Mouse (Mus musculus) neural tube, embryonic 15.5 days (tissue): ENCODE measurements around the gene Speer4b. TPM values are rescaled to one million over a fixed set of nuclear protein-coding genes. Genes with fewer than 3 reads are reported as not detected.
"Not testable (repeated sequence)": the region's sequence is repeated elsewhere in the genome, so short reads cannot be mapped to it uniquely, and the experiment has no call there.

Source experiments
- ATAC-seq: fragments of 200-750 bp; cut with Nextera tagmentation; 2 replicates; pipeline ENCODE4 v1.8.0; 2017; ENCODE audit warnings: mild to moderate bottlenecking, moderate TSS enrichment, moderate library complexity; ENCODE audit not compliant: low FRiP score
- H3K27ac ChIP-seq: fragments of 300-500 bp; sonication (generic); replicated peaks from 2 replicates; pipeline ENCODE4 v1.5.1; 2015; ENCODE audit warnings: mild to moderate bottlenecking, inconsistent platforms
- H3K27me3 ChIP-seq: fragments of 300-500 bp; sonication (generic); replicated peaks from 2 replicates; pipeline ENCODE4 v1.6.1; 2015; ENCODE audit warnings: inconsistent platforms
- H3K36me3 ChIP-seq: fragments of 300-500 bp; sonication (generic); 2 replicates; pipeline ENCODE4 v1.6.1; 2015; ENCODE audit warnings: inconsistent platforms
- H3K4me1 ChIP-seq: fragments of 300-500 bp; sonication (generic); 2 replicates; pipeline ENCODE4 v1.6.1; 2015; ENCODE audit warnings: inconsistent platforms
- H3K4me2 ChIP-seq: fragments of 300-500 bp; sonication (generic); 2 replicates; pipeline ENCODE4 v1.6.1; 2015; ENCODE audit warnings: inconsistent platforms, mild to moderate bottlenecking, moderate library complexity
- H3K4me3 ChIP-seq: fragments of 300-500 bp; sonication (generic); replicated peaks from 2 replicates; pipeline ENCODE4 v1.5.1; 2015; ENCODE audit warnings: mild to moderate bottlenecking, inconsistent platforms
- H3K9ac ChIP-seq: fragments of 300-500 bp; sonication (generic); replicated peaks from 2 replicates; pipeline ENCODE4 v1.6.1; 2015; ENCODE audit warnings: mild to moderate bottlenecking, inconsistent platforms
- H3K9me3 ChIP-seq: fragments of 300-500 bp; sonication (generic); replicated peaks from 2 replicates; pipeline ENCODE4 v1.6.1; 2016; ENCODE audit warnings: inconsistent platforms
- WGBS: fragments of 180-500 bp; shearing (Covaris S2); methylation state at CpG from one replicate; pipeline ENCODE4 v1.1.7; 2015; ENCODE audit warnings: mixed read lengths; 5-methylcytosine and 5-hydroxymethylcytosine counted together
- polyA plus RNA-seq: library from polyadenylated mRNA; unstranded; fragments of >200 nt; fragmentation: Nextera tagmentation; extraction: Ambion mirVana; gene quantifications from 2 replicates; pipeline ENCODE4 v1.2.1, GENCODE M21; 2015

Speer4b gene
- polyA plus RNA-seq = 0.78 and 0.87 TPM in 2 replicates

GRCm38 (mm10) chr5:27501338-27501737, at the start of gene Speer4b:
Speer4b (minus strand) TSS chr5:27501438.
- not testable (repeated sequence) for ATAC-seq, H3K9ac ChIP-seq, H3K9me3 ChIP-seq, H3K36me3 ChIP-seq, H3K27me3 ChIP-seq, H3K4me2 ChIP-seq, H3K4me1 ChIP-seq, H3K27ac ChIP-seq, H3K4me3 ChIP-seq
- 71% methylated on average over 1 of the region's 1 CpGs for WGBS

DNA sequence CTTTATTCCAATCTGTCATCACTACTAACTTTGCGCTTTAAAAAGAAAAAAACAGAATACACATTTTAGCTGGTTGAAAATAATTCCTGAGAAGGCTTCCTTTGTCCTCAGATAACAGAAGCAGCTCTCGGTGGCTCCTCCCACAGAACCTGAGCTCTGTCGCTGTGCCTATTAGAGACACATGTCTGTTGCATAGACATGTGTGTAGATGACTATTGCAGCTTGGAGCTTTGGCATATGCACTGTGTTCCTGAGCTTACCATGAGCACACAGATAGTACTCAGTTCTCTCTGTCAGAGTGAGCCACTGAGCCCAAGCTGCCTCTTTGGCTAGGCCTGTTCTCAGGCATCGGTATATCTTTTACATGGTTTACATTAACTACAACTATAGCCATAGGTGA, 48.1 kb upstream of the Speer4b start:
- Histone ChIP-seq H3K4me1 (no peaks in the 10 kb centered on the region), H3K27me3 (no peaks in the 10 kb centered on the region), H3K36me3 (no peaks in the 10 kb centered on the region), H3K4me2 (no peak overlapping the region), H3K4me3 (no peak overlapping the region), H3K27ac (no peak overlapping the region), H3K9me3 (no peaks in the 10 kb centered on the region), H3K9ac (no peak overlapping the region)
- 92% methylated on average over 4 of the region's 4 CpGs for WGBS
- ATAC-seq = no peak

DNA sequence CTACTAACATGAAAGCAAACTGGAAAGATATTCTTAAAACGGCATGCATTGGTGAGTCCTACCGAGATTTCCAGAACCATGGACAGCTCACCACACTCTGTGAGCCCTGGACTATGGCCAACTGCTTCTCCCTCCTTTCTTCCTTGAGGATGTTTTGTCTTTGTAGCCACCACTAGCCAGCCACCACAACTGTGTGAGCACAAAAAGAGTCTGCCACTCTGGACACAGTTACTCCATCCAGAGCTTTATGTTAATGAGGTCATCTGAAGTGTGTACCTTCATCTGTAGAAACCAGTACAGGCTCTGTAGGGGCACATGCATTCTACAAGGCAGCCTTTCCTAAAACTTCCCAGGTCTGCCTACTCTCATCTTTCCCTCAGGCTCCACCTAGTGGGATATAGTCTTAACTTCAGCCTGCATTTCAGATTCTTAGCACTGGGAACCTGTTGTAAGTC, 43.6 kb upstream of the Speer4b start:
- WGBS = 6% methylated on average over 2 of the region's 2 CpGs
- ATAC-seq = peak; percentile 67
- Histone ChIP-seq H3K27ac (no peak overlapping the region), H3K4me3 (no peak overlapping the region), H3K4me2 (no peak overlapping the region), H3K27me3 (no peaks in the 10 kb centered on the region), H3K9me3 (no peaks in the 10 kb centered on the region), H3K9ac (no peak overlapping the region), H3K4me1 (no peaks in the 10 kb centered on the region), H3K36me3 (no peaks in the 10 kb centered on the region)

- H3K27me3 ChIP-seq = no peaks in the 10 kb centered on the region
- no peak overlapping the region for H3K9ac ChIP-seq
- H3K4me2 ChIP-seq = no peak overlapping the region
- H3K4me3 ChIP-seq = no peak overlapping the region
- H3K27ac ChIP-seq = no peak overlapping the region
- H3K4me1 ChIP-seq = no peaks in the 10 kb centered on the region
- H3K36me3 ChIP-seq = no peaks in the 10 kb centered on the region
- no peak for ATAC-seq
- H3K9me3 ChIP-seq = no peaks in the 10 kb centered on the region
- 90% methylated on average over 1 of the region's 1 CpGs for WGBS
These were observed 25.7 kb upstream of the Speer4b start for GRCm38 (mm10) chr5:27526906-27527305.

DNA sequence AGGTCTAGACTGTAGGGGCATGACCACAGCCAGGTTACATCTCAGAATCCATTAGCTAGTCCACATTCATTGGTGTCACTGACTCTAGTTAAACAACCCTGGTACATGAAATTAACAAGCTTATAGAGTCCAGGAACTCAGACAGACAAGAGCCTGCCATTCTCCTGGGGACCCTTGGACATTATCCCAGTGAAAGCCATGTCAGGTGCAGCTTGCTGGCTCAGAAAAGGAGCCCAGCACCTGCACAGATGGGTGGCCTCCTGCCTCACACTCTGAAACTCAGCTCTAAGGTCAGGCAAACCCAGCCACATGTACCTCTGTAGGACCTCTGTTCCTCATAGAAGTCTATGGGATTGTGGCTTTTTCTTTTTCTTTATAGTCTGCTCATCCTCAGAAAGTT, 17.5 kb upstream of the Speer4b start:
- ATAC-seq = no peak
- Histone ChIP-seq H3K9ac (no peak overlapping the region), H3K4me1 (0 out of 2 replicates have a peak, but pooled peaks cover 6% of the 10 kb centered on the region), H3K27ac (no peak overlapping the region), H3K4me3 (no peak overlapping the region), H3K36me3 (no peaks in the 10 kb centered on the region), H3K9me3 (no peaks in the 10 kb centered on the region), H3K27me3 (no peaks in the 10 kb centered on the region), H3K4me2 (no peak overlapping the region)

DNA sequence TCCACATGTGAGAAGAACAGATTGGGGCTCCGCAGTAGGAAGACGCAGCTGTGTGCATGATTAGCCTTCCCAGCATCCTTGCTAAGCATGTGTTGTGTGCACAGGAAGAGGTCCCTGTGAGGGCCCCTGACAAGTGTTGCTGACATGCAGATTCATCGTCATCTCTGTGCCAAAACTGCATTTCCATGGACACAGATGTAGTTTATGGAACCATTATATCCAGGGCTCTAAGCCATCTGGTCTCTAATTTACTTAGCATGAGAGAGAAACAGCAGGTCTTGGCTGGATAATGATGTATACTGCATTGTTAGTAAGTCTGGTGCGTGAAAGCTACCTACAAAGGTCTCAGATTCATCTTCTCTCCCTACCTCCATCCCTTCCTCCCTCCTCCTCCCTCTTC, 10.3 kb downstream of the Speer4b start:
- H3K4me1 ChIP-seq = 0 out of 2 replicates have a peak, but pooled peaks cover 4% of the 10 kb centered on the region
- H3K4me3 ChIP-seq = no peak overlapping the region
- no peak overlapping the region for H3K9ac ChIP-seq
- no peaks in the 10 kb centered on the region for H3K9me3 ChIP-seq
- peak; percentile 70; the same call in 1 of the 2 replicates for ATAC-seq
- H3K36me3 ChIP-seq = no peaks in the 10 kb centered on the region
- H3K27me3 ChIP-seq = no peaks in the 10 kb centered on the region
- H3K4me2 ChIP-seq = no peak overlapping the region
- WGBS = 66% methylated on average over 4 of the region's 4 CpGs
- 0 out of 2 replicates have a peak overlapping the region, but pooled peaks have one; percentile 24 for H3K27ac ChIP-seq

DNA sequence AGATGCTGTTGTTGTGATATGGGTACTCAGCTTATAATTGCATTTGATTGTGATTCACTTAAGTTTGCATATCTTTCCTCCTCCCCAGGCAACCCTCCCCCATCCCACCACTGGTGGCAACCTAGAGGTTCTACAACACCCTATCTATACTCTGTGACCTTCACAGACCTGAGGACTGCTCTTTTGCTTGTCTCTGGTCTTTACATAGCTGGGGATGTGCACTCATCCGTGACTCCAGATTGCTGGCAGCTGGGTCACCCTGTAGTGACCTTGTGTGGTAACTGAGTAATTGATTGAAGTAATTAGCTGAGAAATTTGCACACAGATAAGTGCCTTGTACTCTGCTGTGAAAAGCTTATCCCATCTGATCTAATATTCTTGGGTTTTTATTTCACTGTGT, 15.1 kb downstream of the Speer4b start:
- H3K27ac ChIP-seq = 0 out of 2 replicates have a peak overlapping the region, but pooled peaks have one; percentile 6
- 0 out of 2 replicates have a peak, but pooled peaks cover 5% of the 10 kb centered on the region for H3K4me1 ChIP-seq
- H3K4me2 ChIP-seq = no peak overlapping the region
- no peaks in the 10 kb centered on the region for H3K27me3 ChIP-seq
- no peak overlapping the region for H3K4me3 ChIP-seq
- H3K9me3 ChIP-seq = no peaks in the 10 kb centered on the region
- no peak for ATAC-seq
- WGBS = 43% methylated on average over 1 of the region's 1 CpGs
- no peak overlapping the region for H3K9ac ChIP-seq
- no peaks in the 10 kb centered on the region for H3K36me3 ChIP-seq

- no peak overlapping the region for H3K27ac ChIP-seq
- H3K36me3 ChIP-seq = no peaks in the 10 kb centered on the region
- no peaks in the 10 kb centered on the region for H3K27me3 ChIP-seq
- no peak for ATAC-seq
- H3K9ac ChIP-seq = no peak overlapping the region
- no peak overlapping the region for H3K4me2 ChIP-seq
- H3K9me3 ChIP-seq = no peaks in the 10 kb centered on the region
- H3K4me1 ChIP-seq = 0 out of 2 replicates have a peak, but pooled peaks cover 5% of the 10 kb centered on the region
- no peak overlapping the region for H3K4me3 ChIP-seq
- 82% methylated on average over 2 of the region's 2 CpGs for WGBS
These were observed 19.5 kb downstream of the Speer4b start for GRCm38 (mm10) chr5:27481706-27482105.

GRCm38 (mm10) chr5:27474964-27475465, 26.2 kb downstream of the Speer4b start:
- H3K4me2 ChIP-seq = no peak overlapping the region
- H3K27ac ChIP-seq = no peak overlapping the region
- 79% methylated on average over 4 of the region's 4 CpGs for WGBS
- no peaks in the 10 kb centered on the region for H3K4me1 ChIP-seq
- no peak overlapping the region for H3K9ac ChIP-seq
- no peaks in the 10 kb centered on the region for H3K27me3 ChIP-seq
- ATAC-seq = no peak
- no peak overlapping the region for H3K4me3 ChIP-seq
- H3K36me3 ChIP-seq = peaks cover 7% of the 10 kb centered on the region; the same call in 1 of the 2 replicates
- no peaks in the 10 kb centered on the region for H3K9me3 ChIP-seq

GRCm38 (mm10) chr5:27457686-27458085, 43.6 kb downstream of the Speer4b start:
- Histone ChIP-seq H3K27me3 (no peaks in the 10 kb centered on the region), H3K4me3 (no peak overlapping the region), H3K36me3 (no peaks in the 10 kb centered on the region), H3K9me3 (no peaks in the 10 kb centered on the region), H3K9ac (no peak overlapping the region), H3K4me1 (no peaks in the 10 kb centered on the region), H3K4me2 (no peak overlapping the region), H3K27ac (no peak overlapping the region)
- no peak for ATAC-seq
- WGBS = 64% methylated on average over 1 of the region's 1 CpGs

GRCm38 (mm10) chr5:27456981-27457380, 44.3 kb downstream of the Speer4b start:
- H3K9ac ChIP-seq = no peak overlapping the region
- H3K4me2 ChIP-seq = no peak overlapping the region
- WGBS = 51% methylated on average over 1 of the region's 1 CpGs
- ATAC-seq = no peak
- H3K27me3 ChIP-seq = no peaks in the 10 kb centered on the region
- no peaks in the 10 kb centered on the region for H3K36me3 ChIP-seq
- H3K27ac ChIP-seq = no peak overlapping the region
- no peaks in the 10 kb centered on the region for H3K4me1 ChIP-seq
- no peaks in the 10 kb centered on the region for H3K9me3 ChIP-seq
- no peak overlapping the region for H3K4me3 ChIP-seq

DNA sequence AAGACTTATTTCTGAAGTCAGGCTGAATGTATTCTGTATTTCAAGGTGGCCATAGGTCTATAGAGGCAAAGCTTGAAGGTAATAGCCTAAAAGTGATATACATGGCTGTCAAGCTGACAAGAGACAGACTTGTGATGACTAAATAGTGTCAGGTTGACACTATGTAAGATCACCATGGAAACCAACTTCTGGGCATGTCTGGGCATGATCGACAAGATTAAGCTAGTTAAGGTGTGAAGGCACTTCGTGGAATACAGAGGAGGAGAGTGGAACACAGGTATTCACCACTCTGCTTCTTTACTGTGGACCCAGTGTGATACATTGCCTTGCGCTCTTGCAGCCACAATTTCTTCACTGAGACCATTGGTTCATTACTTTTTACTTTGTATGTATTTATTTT, 46.9 kb downstream of the Speer4b start:
- Histone ChIP-seq H3K9me3 (no peaks in the 10 kb centered on the region), H3K27ac (no peak overlapping the region), H3K9ac (no peak overlapping the region), H3K4me1 (no peaks in the 10 kb centered on the region), H3K4me3 (no peak overlapping the region), H3K4me2 (no peak overlapping the region), H3K36me3 (no peaks in the 10 kb centered on the region; the same call in 1 of the 2 replicates), H3K27me3 (no peaks in the 10 kb centered on the region)
- WGBS = 92% methylated on average over 3 of the region's 3 CpGs
- ATAC-seq = no peak
